Mouse (Mus musculus) central nervous system, embryonic 18 days (tissue): ENCODE results near the gene Rabggtb. TPM values are rescaled to one million over a fixed set of nuclear protein-coding genes. Genes with fewer than 3 reads are reported as not detected.

ENCODE experiments used
- polyA plus RNA-seq: library from polyadenylated mRNA; depleted of rRNA; stranded (reverse); fragments of >200 nt; gene quantifications from 2 replicates; pipeline ENCODE4 v1.2.3, GENCODE M21; 2012; rRNA removed

The Rabggtb gene
- 80.1 and 88.8 TPM in 2 replicates for polyA plus RNA-seq

GRCm38 (mm10) chr3:153912546-153913509, at the start of gene Rabggtb:
Rabggtb (minus strand) TSS chr3:153913009.

GRCm38 (mm10) chr3:153944335-153944990, 31.7 kb upstream of the Rabggtb start, which contains the start of gene Acadm:
Acadm (minus strand) TSS chr3:153944632.

GRCm38 (mm10) chr3:153906136-153906871, 6.5 kb downstream of the Rabggtb start, which contains the start of gene Msh4:
Msh4 (minus strand) TSS chr3:153906138.

Other genes with a start within 250 kb of the Rabggtb start
- gene St6galnac3, start 187.8 kb downstream of the Rabggtb start, polyA plus RNA-seq = 10.6 and 11.4 TPM in 2 replicates
- gene Asb17, start 68.8 kb downstream of the Rabggtb start, polyA plus RNA-seq = 0.01 TPM in 1 of 2 replicates, not detected in the other
- gene Msh4, start 6.9 kb downstream of the Rabggtb start, polyA plus RNA-seq = 0.16 and 0.17 TPM in 2 replicates
- 53.4 and 67.5 TPM in 2 replicates for gene Acadm, start 31.6 kb upstream of the Rabggtb start, polyA plus RNA-seq
- gene Slc44a5, start 60.4 kb upstream of the Rabggtb start, polyA plus RNA-seq = 18.3 and 18.4 TPM in 2 replicates